Mouse (Mus musculus) MEL (cell line): ENCODE measurements around the gene Ano6. TPM values are rescaled to one million over a fixed set of nuclear protein-coding genes. Genes with fewer than 3 reads are reported as not detected.

Experiments used
- DNase-seq: peaks from one replicate; pipeline ENCODE4 v3.0.0; 2011; ENCODE audit warnings: low read depth, low spot score
- H3K27ac ChIP-seq: 2 replicates; pipeline ENCODE4 v1.5.1; 2012; ENCODE audit warnings: low read depth, mild to moderate bottlenecking, control low read depth, low read length, moderate library complexity; ENCODE audit not compliant: control insufficient read depth
- H3K27me3 ChIP-seq, 2 experiments: fragments of 150-350 bp in 1 of 2; sonication (generic) in 1 of 2; 2 replicates each; pipeline ENCODE4 v1.6.1; 2012; ENCODE audit warnings: low read length in 2 of 2, mild to moderate bottlenecking in 2 of 2, improper control_type of control experiment in 1 of 2, moderate library complexity in 1 of 2; ENCODE audit not compliant: insufficient read depth in 2 of 2, control insufficient read depth in 1 of 2
- H3K36me3 ChIP-seq, 2 experiments: 2 replicates each; pipeline ENCODE4 v1.6.1; 2012 to 2014; ENCODE audit warnings: low read length in 2 of 2, improper control_type of control experiment in 1 of 2, inconsistent platforms in 1 of 2, mild to moderate bottlenecking in 1 of 2; ENCODE audit not compliant: insufficient read depth in 2 of 2, control insufficient read depth in 1 of 2
- H3K4me1 ChIP-seq, 2 experiments: fragments of 150-350 bp in 1 of 2; sonication (generic) in 1 of 2; 2 replicates each; pipeline ENCODE4 v1.6.1; 2012; ENCODE audit warnings: low read length in 2 of 2, improper control_type of control experiment in 1 of 2, mild to moderate bottlenecking in 1 of 2; ENCODE audit not compliant: insufficient read depth in 2 of 2, control insufficient read depth in 1 of 2
- H3K4me3 ChIP-seq, 2 experiments: fragments of 150-350 bp in 1 of 2; sonication (generic) in 1 of 2; 2 replicates each; pipeline ENCODE4 v1.5.1; 2012; ENCODE audit warnings: low read depth in 2 of 2, low read length in 2 of 2, mild to moderate bottlenecking in 2 of 2, moderate library complexity in 2 of 2, control low read depth in 1 of 2, improper control_type of control experiment in 1 of 2; ENCODE audit not compliant: control insufficient read depth in 1 of 2, insufficient read depth in 1 of 2
- H3K79me2 ChIP-seq: 2 replicates; pipeline ENCODE4 v1.6.1; 2012; ENCODE audit warnings: mild to moderate bottlenecking, low read length, moderate library complexity; ENCODE audit not compliant: control insufficient read depth, poor library complexity, insufficient read depth
- H3K9ac ChIP-seq: 2 replicates; pipeline ENCODE4 v1.6.1; 2012; ENCODE audit warnings: low read depth, mild to moderate bottlenecking, control low read depth, low read length, moderate library complexity; ENCODE audit not compliant: control insufficient read depth, poor library complexity, severe bottlenecking
- H3K9me3 ChIP-seq: fragments of 150-350 bp; sonication (generic); replicated peaks from 2 replicates; pipeline ENCODE4 v1.6.1; 2012; ENCODE audit warnings: mild to moderate bottlenecking, low read length, improper control_type of control experiment, moderate library complexity; ENCODE audit not compliant: insufficient read depth
- BHLHE40 ChIP-seq: IDR thresholded peaks from 2 replicates; pipeline ENCODE4 v1.6.1; 2012; ENCODE audit warnings: low read depth, mild to moderate bottlenecking, inconsistent platforms, low read length, improper control_type of control experiment, borderline replicate concordance
- CHD1 ChIP-seq: IDR thresholded peaks from 2 replicates; pipeline ENCODE4 v1.6.1; 2012; ENCODE audit warnings: low read depth, mild to moderate bottlenecking, inconsistent platforms, low read length, improper control_type of control experiment
- CTCF ChIP-seq, 3 experiments: IDR thresholded peaks in 2 of 3; conservative IDR thresholded peaks in 1 of 3; 2 replicates each; pipeline ENCODE4 v1.5.1; 2011 to 2012; ENCODE audit warnings: low read length in 3 of 3, low read depth in 2 of 3, mild to moderate bottlenecking in 2 of 3, improper control_type of control experiment in 1 of 3, inconsistent platforms in 1 of 3, mixed read lengths in 1 of 3, moderate library complexity in 1 of 3; ENCODE audit not compliant: control insufficient read depth in 1 of 3, insufficient read depth in 1 of 3, poor library complexity in 1 of 3, severe bottlenecking in 1 of 3
- EP300 ChIP-seq, 2 experiments: IDR thresholded peaks; 2 replicates each; pipeline ENCODE4 v1.6.1; 2011; ENCODE audit warnings: improper control_type of control experiment in 2 of 2, low read length in 2 of 2, low read depth in 1 of 2, mild to moderate bottlenecking in 1 of 2
- ETS1 ChIP-seq: IDR thresholded peaks from 2 replicates; pipeline ENCODE4 v1.6.1; 2012; ENCODE audit warnings: low read depth, mild to moderate bottlenecking, inconsistent platforms, low read length, improper control_type of control experiment, moderate library complexity
- GABPA ChIP-seq: IDR thresholded peaks from 2 replicates; pipeline ENCODE4 v1.6.1; 2012; ENCODE audit warnings: low read depth, mild to moderate bottlenecking, inconsistent platforms, low read length, improper control_type of control experiment, moderate library complexity
- GATA1 ChIP-seq: IDR thresholded peaks from 2 replicates; pipeline ENCODE4 v1.6.1; 2011; ENCODE audit warnings: low read depth, low read length, improper control_type of control experiment
- HCFC1 ChIP-seq: IDR thresholded peaks from 2 replicates; pipeline ENCODE4 v1.6.1; 2012; ENCODE audit warnings: low read depth, mild to moderate bottlenecking, inconsistent platforms, low read length, improper control_type of control experiment, moderate library complexity
- MAFK ChIP-seq: IDR thresholded peaks from 2 replicates; pipeline ENCODE4 v1.6.1; 2011; ENCODE audit warnings: low read depth, mild to moderate bottlenecking, low read length, improper control_type of control experiment, borderline replicate concordance
- MAX ChIP-seq: IDR thresholded peaks from 2 replicates; pipeline ENCODE4 v1.6.1; 2011; ENCODE audit warnings: low read length, improper control_type of control experiment
- POLR2A ChIP-seq, 2 experiments: IDR thresholded peaks; 2 replicates each; pipeline ENCODE4 v1.6.1; 2011 to 2012; ENCODE audit warnings: low read length in 2 of 2, mild to moderate bottlenecking in 2 of 2, control low read depth in 1 of 2, improper control_type of control experiment in 1 of 2, low read depth in 1 of 2, moderate library complexity in 1 of 2; ENCODE audit not compliant: control insufficient read depth in 1 of 2, insufficient read depth in 1 of 2, poor library complexity in 1 of 2
- POLR2AphosphoS2 ChIP-seq: IDR thresholded peaks from 2 replicates; pipeline ENCODE4 v1.6.1; 2011; ENCODE audit warnings: low read length, improper control_type of control experiment
- RAD21 ChIP-seq: IDR thresholded peaks from 2 replicates; pipeline ENCODE4 v1.6.1; 2011; ENCODE audit warnings: mild to moderate bottlenecking, low read depth, low read length, improper control_type of control experiment
- RCOR1 ChIP-seq: IDR thresholded peaks from 2 replicates; pipeline ENCODE4 v1.6.1; 2012; ENCODE audit warnings: low read depth, mild to moderate bottlenecking, inconsistent platforms, low read length, improper control_type of control experiment
- SIN3A ChIP-seq: IDR thresholded peaks from 2 replicates; pipeline ENCODE4 v1.6.1; 2012; ENCODE audit warnings: low read length, improper control_type of control experiment, inconsistent platforms
- TAL1 ChIP-seq: IDR thresholded peaks from 2 replicates; pipeline ENCODE4 v1.6.1; 2012; ENCODE audit warnings: mild to moderate bottlenecking, inconsistent platforms, low read length, moderate library complexity, mixed read lengths
- UBTF ChIP-seq: IDR thresholded peaks from 2 replicates; pipeline ENCODE4 v1.6.1; 2012; ENCODE audit warnings: low read depth, mild to moderate bottlenecking, inconsistent platforms, low read length, improper control_type of control experiment, moderate library complexity, borderline replicate concordance; ENCODE audit not compliant: insufficient read depth
- ZC3H11A ChIP-seq: IDR thresholded peaks from 2 replicates; pipeline ENCODE4 v1.6.1; 2012; ENCODE audit warnings: low read depth, mild to moderate bottlenecking, inconsistent platforms, low read length, improper control_type of control experiment
- ZKSCAN1 ChIP-seq: IDR thresholded peaks from 2 replicates; pipeline ENCODE4 v1.6.1; 2012; ENCODE audit warnings: low read depth, mild to moderate bottlenecking, inconsistent platforms, low read length, improper control_type of control experiment, moderate library complexity
- ZMIZ1 ChIP-seq: IDR thresholded peaks from 2 replicates; pipeline ENCODE4 v1.6.1; 2012; ENCODE audit warnings: low read depth, mild to moderate bottlenecking, inconsistent platforms, low read length, improper control_type of control experiment, moderate library complexity
- ZNF384 ChIP-seq: IDR thresholded peaks from 2 replicates; pipeline ENCODE4 v1.6.1; 2012; ENCODE audit warnings: low read depth, mild to moderate bottlenecking, inconsistent platforms, low read length, improper control_type of control experiment
- polyA plus RNA-seq, 2 experiments: library from polyadenylated mRNA; stranded (reverse) in 1 of 2; unstranded in 1 of 2; fragments of >175 nt in 1 of 2; fragments of >200 nt in 1 of 2; gene quantifications; 2 replicates each; pipeline versions ENCODE4 v1.2.1 to v1.2.4; 2012; ENCODE audit warnings: low replicate concordance in 2 of 2, low read depth in 1 of 2; ENCODE audit not compliant: insufficient read length in 2 of 2, insufficient read depth in 1 of 2, missing spikeins in 1 of 2
- total RNA-seq: library from RNA; depleted of rRNA; stranded (reverse); fragments of 300-350 nt; gene quantifications from 2 replicates; pipeline ENCODE4 v1.2.3, GENCODE M21; 2012

The Ano6 gene
- total and polyA plus RNA-seq, 3 experiments: 54.8 to 66.6 (median 61.4) TPM

DNA sequence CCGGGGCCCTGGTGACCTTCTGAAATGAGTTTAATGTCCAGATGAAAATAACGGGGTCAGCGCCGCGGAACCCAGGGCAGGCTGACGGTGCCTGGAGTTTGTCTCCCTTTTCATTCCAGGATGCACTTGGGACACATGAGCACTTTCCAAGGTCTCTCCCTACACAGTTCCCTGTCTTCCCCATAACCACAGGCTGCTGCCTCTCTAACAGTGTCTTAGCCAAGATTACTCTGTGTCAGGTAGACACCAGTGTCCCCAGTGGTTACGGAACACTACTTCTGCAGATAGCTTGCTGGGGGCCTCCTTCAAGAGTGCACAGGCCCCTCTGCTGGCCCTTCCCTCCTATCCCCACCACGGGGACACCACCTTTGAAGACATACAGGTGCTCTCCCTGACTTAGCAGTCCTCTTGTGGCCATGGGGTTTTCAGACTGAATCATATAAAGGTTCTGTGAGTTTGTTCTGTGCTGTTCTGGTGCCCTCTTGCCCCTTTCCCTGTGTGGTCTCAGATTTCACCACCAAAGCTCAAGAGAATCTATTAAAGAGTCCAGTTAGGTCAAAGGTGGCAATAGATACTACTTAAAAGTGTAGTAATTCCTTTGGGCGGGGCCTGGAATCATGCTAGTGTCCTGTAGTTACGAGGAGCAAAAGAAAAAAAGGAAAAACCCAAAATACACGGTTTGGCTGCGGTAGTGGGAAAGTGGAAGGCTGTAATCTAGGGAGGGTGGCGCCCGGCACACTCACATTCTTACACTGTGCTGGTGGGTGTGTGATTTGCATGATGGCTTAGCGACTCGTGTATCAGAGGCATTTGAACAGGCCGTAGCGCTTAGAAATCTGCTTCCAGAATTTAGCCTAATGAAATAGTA, 95.5 kb downstream of the Ano6 start:
- H3K27me3 ChIP-seq: no peaks in the 10 kb centered on the region
- H3K79me2 ChIP-seq: peaks cover 42% of the 10 kb centered on the region
- TF ChIP-seq EP300 (IDR thresholded peaks at IDR 0.05; ENCODE audit: low read depth in 1 of 2, low read length in 2 of 2): no peak
- no peak for TF ChIP-seq RCOR1
- no peak for TF ChIP-seq ZKSCAN1
- TF ChIP-seq GABPA: no peak
- H3K9ac ChIP-seq: no peak overlapping the region
- no peak overlapping the region for H3K4me3 ChIP-seq
- peaks cover 8 to 41% of the 10 kb centered on the region in 2 experiments for H3K36me3 ChIP-seq
- H3K27ac ChIP-seq: no peak overlapping the region
- peaks cover 10 to 35% of the 10 kb centered on the region in 2 experiments; a peak in 3 of 4 replicates for H3K4me1 ChIP-seq
- DNase-seq: no peak
- H3K9me3 ChIP-seq: no peaks in the 10 kb centered on the region

DNA sequence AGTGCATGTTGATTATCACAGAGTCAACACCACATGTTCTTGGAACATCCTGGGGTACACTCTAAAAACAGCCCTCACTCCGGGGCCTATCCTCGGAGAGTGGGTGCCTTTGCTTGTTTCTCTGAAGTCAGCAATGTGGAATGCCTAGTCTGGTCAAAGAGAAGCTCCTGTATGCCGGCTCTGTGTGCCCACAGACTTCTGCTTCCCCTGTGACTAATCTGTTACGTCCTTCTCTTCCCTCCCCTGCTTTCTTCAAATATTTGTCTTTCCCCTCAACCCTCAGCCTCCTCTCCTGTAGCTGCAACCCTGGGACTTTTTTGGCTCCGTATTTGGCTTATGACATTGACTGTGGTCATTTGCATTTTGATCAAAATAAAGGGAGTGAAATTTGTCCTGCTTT, 96.7 kb downstream of the Ano6 start:
- H3K79me2 ChIP-seq: peaks cover 41% of the 10 kb centered on the region
- H3K27me3 ChIP-seq: no peaks in the 10 kb centered on the region
- peaks cover 8 to 32% of the 10 kb centered on the region in 2 experiments for H3K36me3 ChIP-seq
- no peak for DNase-seq
- H3K4me3 ChIP-seq: no peak overlapping the region
- no peak overlapping the region for H3K9ac ChIP-seq
- no peak for TF ChIP-seq HCFC1
- no peak for TF ChIP-seq UBTF
- no peak for TF ChIP-seq ETS1
- TF ChIP-seq GATA1: no peak
- TF ChIP-seq RCOR1: no peak
- no peak for TF ChIP-seq RAD21
- no peak for TF ChIP-seq MAFK
- peaks cover 3 to 29% of the 10 kb centered on the region in 2 experiments; a peak in 3 of 4 replicates for H3K4me1 ChIP-seq
- no peak overlapping the region for H3K27ac ChIP-seq
- no peaks in the 10 kb centered on the region for H3K9me3 ChIP-seq

DNA sequence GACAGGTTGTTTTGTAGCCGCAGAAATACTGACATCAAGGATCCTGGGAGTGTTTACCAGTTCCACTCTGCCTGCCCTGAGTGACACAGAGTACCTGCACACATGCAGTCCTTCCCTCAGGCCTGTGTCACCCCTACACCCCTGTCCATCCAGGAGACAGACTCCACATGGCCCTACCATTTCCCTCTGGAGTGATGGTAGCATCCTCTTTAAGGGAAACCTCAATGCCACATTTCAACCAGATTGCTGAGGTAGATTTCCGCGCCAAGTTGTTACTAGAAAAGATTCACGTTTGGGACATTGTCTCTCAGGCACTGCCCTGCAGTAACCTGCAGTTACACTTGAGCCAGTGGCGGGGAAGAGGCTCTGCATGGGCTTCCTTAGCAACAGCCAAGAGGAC, 97.9 kb downstream of the Ano6 start:
- Histone ChIP-seq H3K4me1 (peaks cover 0 to 19% of the 10 kb centered on the region in 2 experiments; a peak in 2 of 4 replicates), H3K4me3 (no peak overlapping the region), H3K27me3 (no peaks in the 10 kb centered on the region), H3K9ac (no peak overlapping the region), H3K27ac (no peak overlapping the region), H3K36me3 (peaks cover 8 to 23% of the 10 kb centered on the region in 2 experiments), H3K79me2 (peaks cover 40% of the 10 kb centered on the region), H3K9me3 (no peaks in the 10 kb centered on the region)
- no peak for DNase-seq
- no peak for TF ChIP-seq TAL1
- TF ChIP-seq POLR2AphosphoS2: no peak
- no peak for TF ChIP-seq ETS1
- no peak for TF ChIP-seq POLR2A (IDR thresholded peaks at IDR 0.05; ENCODE audit: control insufficient read depth in 1 of 2, insufficient read depth in 1 of 2, low read depth in 1 of 2, low read length in 2 of 2, poor library complexity in 1 of 2)
- no peak for TF ChIP-seq BHLHE40
- TF ChIP-seq ZC3H11A: no peak
- TF ChIP-seq MAX: no peak
- TF ChIP-seq ZMIZ1: no peak
- TF ChIP-seq CHD1: no peak
- no peak for TF ChIP-seq ZNF384
- TF ChIP-seq SIN3A: no peak
- TF ChIP-seq CTCF (IDR thresholded peaks at IDR 0.05 in 2 of 3, conservative IDR thresholded peaks at IDR 0.05 in 1 of 3; ENCODE audit: control insufficient read depth in 1 of 3, insufficient read depth in 1 of 3, low read depth in 2 of 3, low read length in 3 of 3, poor library complexity in 1 of 3, severe bottlenecking in 1 of 3): no peak
- no peak for TF ChIP-seq UBTF
